Mouse (Mus musculus): Measurements from ENCODE around the gene 6430571L13Rik. TPM values are rescaled to one million over a fixed set of nuclear protein-coding genes. Genes with fewer than 3 reads are reported as not detected.

Gene 6430571L13Rik
- total RNA-seq, 1 experiment from 2014 or later, result 1.5 TPM

DNA sequence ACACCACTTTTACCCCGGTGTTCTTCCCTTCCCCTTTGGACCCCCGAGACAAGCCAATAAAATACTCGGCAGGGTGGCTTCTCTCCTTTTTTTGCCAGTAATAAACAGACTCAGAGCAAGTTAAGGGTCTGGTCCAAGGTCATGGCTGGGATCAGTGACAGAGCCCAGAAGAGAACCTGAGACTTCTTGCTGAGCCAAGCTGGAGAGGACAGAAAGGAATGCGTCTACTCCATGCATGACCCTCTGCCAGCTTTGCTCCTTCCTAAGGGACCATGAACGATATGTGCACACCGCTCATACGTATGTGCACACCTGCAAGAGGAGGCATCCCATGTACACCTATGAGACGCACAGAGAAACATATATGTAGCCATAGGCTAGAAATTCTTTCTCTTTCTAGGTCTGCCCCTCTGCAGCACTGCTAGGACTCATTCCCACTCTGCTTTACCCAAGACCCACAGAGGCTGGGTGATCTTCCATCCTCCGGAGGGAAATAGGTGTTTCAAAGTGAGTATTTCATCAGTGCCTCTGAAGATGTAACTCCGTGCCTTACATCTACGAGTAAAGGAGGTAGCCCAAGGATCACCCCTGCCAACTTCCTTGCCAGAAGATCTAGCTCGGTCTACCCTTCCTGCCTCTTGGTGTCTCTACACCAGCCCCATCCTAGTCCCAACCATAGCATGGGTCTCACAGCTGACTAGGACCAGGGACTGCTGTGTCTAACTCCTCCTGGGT is 676 bp downstream of the 6430571L13Rik start:
- DNase-seq, result no peak

GRCm38 (mm10) chr9:107342201-107342709 is 1.9 kb downstream of the 6430571L13Rik start:
- no peak for DNase-seq

DNA sequence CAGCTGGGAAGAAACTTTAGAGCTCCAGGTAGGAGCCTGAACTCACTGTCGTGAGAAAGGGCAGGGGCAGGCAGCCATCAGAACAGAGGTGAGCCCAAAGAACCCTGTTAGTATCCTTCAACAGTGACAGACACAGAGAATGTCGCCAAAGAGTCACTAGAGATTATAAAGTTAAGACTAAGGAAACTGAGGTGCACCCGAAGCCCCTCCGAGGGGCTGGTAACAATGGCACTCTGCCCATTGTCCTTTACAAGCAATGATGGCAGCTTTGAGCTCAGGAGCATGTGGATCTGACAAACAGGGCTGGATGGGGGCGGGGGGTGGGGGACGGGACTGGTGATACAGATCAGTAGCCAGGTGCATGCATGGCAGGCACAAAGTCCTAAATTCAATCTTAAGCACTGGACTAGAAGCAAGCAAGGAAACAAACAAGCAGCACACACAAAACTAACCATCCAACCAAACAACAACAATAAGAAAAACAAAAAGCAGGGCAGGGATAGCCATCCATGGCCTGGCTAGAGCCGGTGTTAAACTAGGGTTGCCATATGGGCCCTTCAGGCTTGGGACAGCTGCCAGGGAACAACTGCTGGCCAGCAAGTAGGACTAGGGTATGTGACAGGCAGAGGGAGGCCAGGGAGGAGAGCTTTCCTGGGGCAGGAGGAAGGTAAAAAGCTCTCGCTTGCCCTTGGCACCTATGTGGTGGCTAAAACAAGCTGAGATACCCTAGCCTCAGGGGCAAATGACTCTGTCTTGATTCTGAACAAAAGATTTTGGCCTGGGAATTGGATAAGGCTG is 2.9 kb downstream of the 6430571L13Rik start:
- peak; percentile 41 for DNase-seq

DNA sequence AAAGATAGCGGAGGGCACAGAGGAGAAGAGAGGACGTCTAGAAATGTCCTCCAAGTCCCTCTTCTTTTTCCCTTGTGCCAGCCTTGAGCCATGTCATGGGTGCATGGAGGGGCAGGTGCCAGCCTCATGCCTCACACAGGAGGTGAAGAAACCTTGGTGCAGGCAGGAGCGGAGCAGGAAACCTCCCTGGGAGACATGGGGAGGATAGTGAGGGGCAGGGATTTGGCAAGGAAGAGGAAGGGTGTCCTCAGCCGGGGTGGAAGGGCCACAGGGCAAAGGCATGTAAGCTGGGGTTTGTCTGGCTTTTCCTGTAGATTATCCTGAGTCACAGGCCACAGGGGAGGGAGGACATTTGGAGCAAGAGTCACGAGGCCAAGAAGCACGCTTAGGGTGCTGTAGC is 3.6 kb downstream of the 6430571L13Rik start:
- DNase-seq, result no peak

DNA sequence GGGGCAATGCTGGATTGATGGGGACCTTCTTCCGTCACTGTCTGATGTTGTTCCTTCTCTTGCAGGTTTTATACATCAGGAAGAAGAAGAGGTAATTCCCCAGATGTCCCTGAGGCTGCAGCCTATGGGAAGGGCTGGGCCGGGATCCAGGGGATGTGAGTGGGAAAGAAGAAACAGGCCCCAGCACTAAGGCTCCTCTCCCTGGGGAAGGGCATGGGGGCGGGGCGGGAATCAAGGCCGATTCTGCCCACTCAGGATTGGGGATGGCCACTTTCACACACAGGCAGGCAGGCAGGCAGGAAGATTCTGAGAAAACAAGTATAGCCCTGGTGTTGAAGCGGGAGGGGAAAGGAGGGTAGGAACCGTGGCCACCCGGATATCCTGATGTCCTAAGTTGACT is 5.7 kb downstream of the 6430571L13Rik start:
- no peak for DNase-seq

GRCm38 (mm10) chr9:107347586-107348183 is 7.3 kb downstream of the 6430571L13Rik start:
- DNase-seq, result no peak

DNA sequence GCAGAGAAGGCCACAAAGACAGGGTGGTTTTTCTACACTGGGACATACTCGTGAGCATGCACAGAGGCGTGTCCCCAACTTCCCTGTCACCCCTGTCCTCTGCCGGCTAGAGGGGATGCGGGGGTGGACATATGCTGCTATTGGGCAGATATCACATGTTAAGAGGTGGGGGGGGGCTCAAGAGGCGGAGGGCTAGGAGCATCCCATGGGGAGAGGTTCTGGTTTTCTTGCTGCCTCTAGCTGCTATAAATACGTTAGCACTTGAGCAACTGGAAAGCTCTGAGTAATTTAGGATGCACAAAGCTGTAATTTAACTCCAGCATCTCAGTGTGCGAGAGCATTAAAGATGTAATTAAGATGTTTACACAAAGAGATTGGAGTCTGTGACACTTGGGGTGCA is 8.9 kb downstream of the 6430571L13Rik start:
- no peak for DNase-seq

- no peak for DNase-seq
Observed at GRCm38 (mm10) chr9:107354826-107355225, 14.4 kb downstream of the 6430571L13Rik start.

- DNase-seq, result peak; percentile 63
Observed at GRCm38 (mm10) chr9:107355870-107356765, 15.7 kb downstream of the 6430571L13Rik start.

GRCm38 (mm10) chr9:107357651-107358050 is 17.2 kb downstream of the 6430571L13Rik start:
- DNase-seq, result peak; percentile 79

- DNase-seq, result no peak
Observed at GRCm38 (mm10) chr9:107360989-107361388, 20.6 kb downstream of the 6430571L13Rik start.

- DNase-seq, result peak; percentile 38
Observed at GRCm38 (mm10) chr9:107366644-107367043, 26.2 kb downstream of the 6430571L13Rik start.

- no peak for DNase-seq
Observed at GRCm38 (mm10) chr9:107368302-107368701, 27.9 kb downstream of the 6430571L13Rik start.

- DNase-seq, result no peak
Observed at GRCm38 (mm10) chr9:107369270-107370105, 29.1 kb downstream of the 6430571L13Rik start.

DNA sequence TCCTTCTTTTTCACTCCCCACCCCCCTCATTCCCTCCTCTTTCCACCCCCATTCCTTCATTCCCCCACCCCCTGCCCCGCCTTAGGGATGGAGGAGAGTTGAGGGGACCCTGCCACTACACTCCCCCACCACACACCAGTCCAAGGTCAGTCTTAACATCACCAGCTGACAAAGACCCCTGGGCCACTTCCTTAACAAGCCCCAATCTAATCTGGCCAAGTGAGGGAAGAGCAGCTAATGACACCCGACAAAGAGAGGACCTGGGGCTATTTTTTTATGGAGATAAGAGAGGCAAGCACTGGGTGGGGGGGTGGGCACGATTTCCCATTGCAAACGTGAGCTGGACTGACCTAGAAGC is 29.7 kb downstream of the 6430571L13Rik start:
- DNase-seq, result no peak

DNA sequence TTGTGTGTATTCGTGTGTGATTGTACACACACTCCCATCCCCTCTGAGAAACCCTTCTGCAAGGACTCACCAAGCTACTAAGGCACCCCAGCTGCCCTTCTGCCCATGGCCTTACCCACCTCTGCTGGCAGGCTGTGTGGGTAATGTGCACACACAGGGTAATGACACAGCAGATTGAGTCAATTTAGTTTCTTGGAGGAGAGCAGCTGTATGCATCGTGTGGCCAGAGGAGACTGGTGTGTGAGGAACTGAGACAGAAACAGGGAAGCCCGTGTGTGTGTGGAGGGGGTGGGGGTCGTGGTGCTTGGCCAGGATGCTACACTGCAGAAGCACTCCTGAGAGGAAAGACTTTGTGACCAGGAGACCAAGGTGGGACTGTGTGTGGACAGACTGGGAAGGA is 32.0 kb downstream of the 6430571L13Rik start:
- no peak for DNase-seq

- no peak for DNase-seq
Observed at GRCm38 (mm10) chr9:107374623-107375022, 34.2 kb downstream of the 6430571L13Rik start.

DNA sequence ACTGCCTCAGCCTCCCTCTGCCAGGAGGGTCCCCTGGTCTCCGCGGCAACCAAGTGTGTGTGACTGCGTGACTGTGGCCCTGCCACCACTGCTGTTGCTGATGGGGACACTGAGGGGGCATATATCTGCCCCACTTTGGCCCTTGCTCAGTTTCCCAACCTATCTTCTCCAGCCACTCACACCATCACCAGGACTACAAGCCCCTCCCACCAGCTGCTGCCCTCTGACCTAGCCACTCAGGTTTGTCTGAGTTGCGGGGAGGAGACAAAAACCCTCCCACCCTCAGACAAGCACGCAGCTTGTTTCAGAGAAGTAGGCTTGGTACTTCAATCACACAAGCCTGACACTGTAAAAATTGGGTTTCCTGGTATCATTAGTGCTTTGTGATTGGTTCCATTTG is 35.0 kb downstream of the 6430571L13Rik start:
- no peak for DNase-seq

GRCm38 (mm10) chr9:107377961-107378512 is 37.6 kb downstream of the 6430571L13Rik start:
- DNase-seq, result peak; percentile 21

DNA sequence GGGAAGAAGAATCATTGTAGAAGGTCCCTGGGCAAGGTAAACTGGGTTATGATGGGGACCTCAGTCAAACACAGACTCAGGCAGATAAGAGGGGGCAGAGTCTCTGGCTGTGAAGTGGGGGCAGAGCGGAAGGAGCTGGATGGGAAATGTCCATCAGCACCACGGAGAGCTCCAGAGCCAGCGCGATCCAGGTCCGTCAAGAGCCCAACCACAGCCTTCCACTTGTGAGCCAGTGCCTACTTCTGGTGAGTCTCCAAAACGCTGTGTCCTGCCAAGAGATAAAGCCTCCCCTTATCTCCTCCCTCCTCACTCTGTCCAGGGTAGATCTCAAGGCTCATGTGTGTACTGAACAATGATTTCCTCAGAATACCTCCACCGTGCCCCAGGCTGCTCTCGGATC is 41.3 kb downstream of the 6430571L13Rik start:
- peak; percentile 35 for DNase-seq

- DNase-seq, result no peak
Observed at GRCm38 (mm10) chr9:107384396-107384795, 44.0 kb downstream of the 6430571L13Rik start.

Measured in adrenal gland, postnatal 25 days (tissue).